Mouse (Mus musculus): ENCODE results near the gene Spin2f.
"Not testable (repeated sequence)": the region's sequence is repeated elsewhere in the genome, so short reads cannot be mapped to it uniquely, and the experiment has no call there.

Gene Spin2f

GRCm38 (mm10) chrX:31253594-31253993, at the start of gene Spin2f:
TSS of gene Spin2f (plus strand) at chrX:31253894.
- not testable (repeated sequence) for DNase-seq

GRCm38 (mm10) chrX:31212136-31212535, 41.6 kb upstream of the Spin2f start:
- DNase-seq: not testable (repeated sequence)

GRCm38 (mm10) chrX:31223536-31223935, 30.2 kb upstream of the Spin2f start:
- not testable (repeated sequence) for DNase-seq

- DNase-seq: not testable (repeated sequence)
Measured at GRCm38 (mm10) chrX:31235088-31235487, 18.6 kb upstream of the Spin2f start.

GRCm38 (mm10) chrX:31241754-31242153, 11.9 kb upstream of the Spin2f start:
- DNase-seq: not testable (repeated sequence)

Measured in cerebellum, adult 11-12 months (tissue).